Mouse (Mus musculus) spleen, postnatal 36 days (tissue): ENCODE results near the gene Olfr1495.
"Not testable (repeated sequence)": the region's sequence is repeated elsewhere in the genome, so short reads cannot be mapped to it uniquely, and the experiment has no call there.

Source experiments
- DNase-seq, 2 experiments: peaks; one replicate each; pipeline ENCODE4 v3.0.0; 2022; ENCODE audit warnings: low spot score in 2 of 2, mixed read lengths in 1 of 2

Olfr1495 gene

GRCm38 (mm10) chr19:13764306-13764705 lies at the start of gene Olfr1495:
Gene Olfr1495, plus strand, starts transcription at chr19:13764606.
- no peak for DNase-seq

GRCm38 (mm10) chr19:13722978-13723377 lies 41.4 kb upstream of the Olfr1495 start, which contains the start of gene Olfr1493-ps1:
Gene Olfr1493-ps1, plus strand, starts transcription at chr19:13723278.
- DNase-seq = no peak

GRCm38 (mm10) chr19:13739428-13739827 lies 25.0 kb upstream of the Olfr1495 start, which contains the start of gene Olfr1494:
Gene Olfr1494, plus strand, starts transcription at chr19:13739728.
- DNase-seq = no peak

GRCm38 (mm10) chr19:13749366-13749765 lies 15.0 kb upstream of the Olfr1495 start:
- DNase-seq = no peak

- DNase-seq = no peak
These were observed 4.3 kb downstream of the Olfr1495 start for GRCm38 (mm10) chr19:13768565-13769276.

- no peak for DNase-seq
These were observed 13.2 kb downstream of the Olfr1495 start, which contains the start of gene Olfr1496 for GRCm38 (mm10) chr19:13777578-13777977. Gene Olfr1496, plus strand, starts transcription at chr19:13777878.

GRCm38 (mm10) chr19:13798102-13798501 lies 33.7 kb downstream of the Olfr1495 start, which contains the start of gene Olfr1497:
Gene Olfr1497, minus strand, starts transcription at chr19:13798202.
- DNase-seq = no peak

GRCm38 (mm10) chr19:13805486-13805885 lies 41.1 kb downstream of the Olfr1495 start:
- not testable (repeated sequence) for DNase-seq

- DNase-seq = no peak
These were observed 48.4 kb downstream of the Olfr1495 start for GRCm38 (mm10) chr19:13812823-13813222.

- DNase-seq = no peak
These were observed 54.4 kb downstream of the Olfr1495 start for GRCm38 (mm10) chr19:13818827-13819226.

GRCm38 (mm10) chr19:13819347-13819746 lies 54.9 kb downstream of the Olfr1495 start, which contains the start of gene Olfr1499:
Gene Olfr1499, minus strand, starts transcription at chr19:13819447.
- DNase-seq = no peak
